Mouse (Mus musculus): Measurements from ENCODE around the gene Gga2.

- TF ChIP-seq JUN (IDR thresholded peaks at IDR 0.05; ENCODE audit: insufficient read depth, low read depth, low read length) (no peak), PAX5 (IDR thresholded peaks at IDR 0.05; ENCODE audit: low read length) (no peak), RCOR1 (conservative IDR thresholded peaks at IDR 0.05; ENCODE audit: low read depth, low read length) (no peak), MAX (IDR thresholded peaks at IDR 0.05; ENCODE audit: low read length) (no peak), USF1 (IDR thresholded peaks at IDR 0.05; ENCODE audit: low read depth, low read length) (no peak), CTCF (conservative IDR thresholded peaks at IDR 0.05 in 1 of 2, IDR thresholded peaks at IDR 0.05 in 1 of 2; ENCODE audit: low read depth in 2 of 2, low read length in 2 of 2) (no peak), CHD1 (IDR thresholded peaks at IDR 0.05; ENCODE audit: low read depth, low read length) (no peak), IRF4 (IDR thresholded peaks at IDR 0.05; ENCODE audit: low read depth, low read length) (no peak), POLR2A (IDR thresholded peaks at IDR 0.05; ENCODE audit: low read depth, low read length) (no peak), HCFC1 (IDR thresholded peaks at IDR 0.05; ENCODE audit: low read depth, low read length) (no peak)
These were observed 23.1 kb upstream of the Gga2 start for GRCm38 (mm10) chr7:122044106-122044505.
